Mouse (Mus musculus) R1 (cell line): ENCODE data around the gene Cdc5l.
A peak's percentile ranks its signal among the peaks of the same experiment; 100 is the strongest.

ENCODE experiments used
- DNase-seq: peaks from one replicate; pipeline ENCODE4 v3.0.0-alpha.2; 2018; ENCODE audit warnings: low read depth, low spot score

Cdc5l gene

DNA sequence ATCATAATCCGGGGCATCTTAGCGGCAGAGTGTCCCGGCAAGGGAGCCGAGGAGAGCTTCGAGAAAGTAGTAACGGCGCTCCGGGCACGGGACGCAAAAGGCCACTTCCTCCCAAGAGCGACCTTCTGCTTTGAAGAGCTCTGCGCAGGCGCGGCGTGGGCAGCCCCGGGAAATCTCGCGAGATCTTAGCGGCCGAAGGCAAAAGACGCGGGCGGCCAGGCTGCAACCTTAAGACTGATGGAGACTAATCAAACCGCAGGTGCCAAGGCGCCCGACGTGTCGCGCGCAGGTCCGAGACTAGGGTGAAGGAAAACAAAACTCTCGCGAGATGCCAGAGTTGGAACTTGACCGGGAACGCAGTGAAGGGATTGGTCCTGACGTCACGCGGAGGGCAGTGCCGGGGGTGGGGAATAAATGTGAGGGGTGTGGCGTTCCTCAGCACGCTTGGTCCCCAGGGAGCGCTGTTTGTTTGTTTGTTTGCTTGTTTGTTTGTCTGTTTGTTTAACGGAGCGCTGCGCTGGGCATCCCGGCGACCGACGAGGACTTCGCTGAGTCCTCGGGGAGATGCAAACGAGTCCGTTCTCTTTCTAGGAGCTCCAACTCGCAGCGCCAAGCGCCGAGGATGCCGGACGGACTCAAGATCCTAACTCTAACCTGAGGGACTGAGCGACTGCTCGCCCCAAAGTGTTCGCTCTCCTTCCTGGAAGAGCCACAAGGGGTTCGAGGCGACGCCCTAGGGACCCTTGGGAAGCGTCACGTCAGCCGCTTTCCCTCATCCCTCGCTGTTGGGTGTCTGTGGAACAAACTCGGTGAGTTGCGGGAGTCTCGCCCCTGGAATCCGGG, at the start of gene Cdc5l:
Cdc5l (minus strand) TSS at position 319 of the 843 bp plus-strand sequence.
- peak; percentile 100 for DNase-seq

DNA sequence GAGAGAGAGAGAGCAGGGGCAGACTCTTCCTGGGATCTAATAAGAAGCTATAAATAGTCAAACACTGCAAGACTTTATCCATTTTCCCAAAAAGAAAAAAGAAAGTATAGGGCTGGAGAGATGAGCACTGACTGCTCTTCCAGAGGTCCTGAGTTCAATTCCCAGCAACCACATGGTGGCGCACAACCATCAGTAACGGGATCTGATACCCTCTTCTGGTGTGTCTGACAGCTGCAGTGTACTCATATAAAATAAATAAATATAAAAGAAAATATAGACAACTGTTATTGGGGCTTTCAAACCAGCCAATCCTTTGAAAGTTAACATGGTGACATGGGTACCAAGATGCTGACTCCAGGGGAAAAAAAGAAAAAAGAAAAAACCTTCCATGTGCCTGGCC, 46.9 kb upstream of the Cdc5l start:
- peak; percentile 70 for DNase-seq

DNA sequence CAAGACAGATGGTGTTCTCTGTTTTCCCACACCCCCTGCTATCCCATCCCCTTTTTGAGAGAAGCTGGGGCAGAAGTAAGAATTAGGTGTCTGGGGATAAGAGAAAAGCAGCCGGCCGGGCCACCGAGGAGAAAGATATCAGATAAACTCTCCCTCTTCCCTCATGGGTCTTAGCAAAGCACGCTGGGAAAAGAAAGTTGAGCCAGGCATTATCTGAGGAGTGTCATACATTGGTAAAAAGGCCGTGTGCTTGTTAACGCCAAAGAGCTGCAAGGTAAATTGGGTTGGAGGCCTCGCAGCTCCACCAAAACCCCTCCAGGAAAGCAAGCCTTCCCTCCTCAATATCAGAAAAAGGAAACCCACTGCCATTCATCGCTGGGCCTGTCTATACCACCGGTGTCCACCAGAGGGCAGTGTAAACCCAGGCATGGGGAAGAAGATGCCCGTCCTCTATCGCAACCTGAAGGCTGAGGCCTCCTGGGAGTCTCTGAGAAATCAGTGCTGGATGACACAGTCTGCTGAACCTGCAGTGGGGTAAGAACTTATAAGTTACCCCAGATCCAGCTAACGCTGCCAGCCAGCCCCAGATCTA, 44.8 kb upstream of the Cdc5l start:
- DNase-seq = peak; percentile 87

DNA sequence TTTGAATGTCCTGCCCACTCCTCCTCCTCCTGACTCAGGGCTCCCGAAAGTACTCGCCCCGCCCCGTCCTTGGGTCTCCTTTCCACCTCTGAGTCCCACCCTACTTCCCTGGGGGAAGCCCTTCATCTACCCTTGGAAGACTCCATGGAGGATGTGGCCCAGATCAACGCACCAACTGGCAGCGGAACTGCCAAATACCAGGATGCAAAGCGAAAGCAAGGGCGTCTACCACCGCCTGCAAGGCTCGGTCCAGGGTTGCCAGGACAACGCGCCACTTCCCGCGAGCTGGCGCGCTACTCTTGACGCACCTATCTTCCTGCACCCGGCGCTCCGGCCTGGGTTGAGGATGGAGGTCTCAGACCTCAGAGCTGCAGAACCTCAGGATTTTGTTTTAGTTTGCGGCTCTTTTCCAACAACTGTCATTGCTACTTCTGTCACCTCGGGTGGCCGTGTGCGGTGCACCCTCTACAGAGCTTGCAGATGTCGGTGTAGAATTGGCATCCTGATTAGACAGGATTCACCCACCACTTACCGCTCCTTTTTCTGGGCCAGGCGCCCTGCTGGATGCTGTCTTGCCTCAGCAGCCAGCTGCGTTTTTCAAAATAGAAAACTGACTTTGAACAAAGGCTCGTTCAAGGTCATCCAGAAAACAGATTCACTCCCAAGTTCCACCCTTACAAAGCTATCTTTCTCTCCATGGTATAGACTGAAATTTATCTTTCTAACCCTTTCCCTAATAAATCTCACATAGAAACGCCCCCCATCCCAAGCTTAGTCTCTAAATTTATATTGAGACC, 41.3 kb upstream of the Cdc5l start, which contains the start of gene Spats1:
Spats1 (minus strand) TSS at position 747 of the 797 bp plus-strand sequence.
- DNase-seq = peak; percentile 99

DNA sequence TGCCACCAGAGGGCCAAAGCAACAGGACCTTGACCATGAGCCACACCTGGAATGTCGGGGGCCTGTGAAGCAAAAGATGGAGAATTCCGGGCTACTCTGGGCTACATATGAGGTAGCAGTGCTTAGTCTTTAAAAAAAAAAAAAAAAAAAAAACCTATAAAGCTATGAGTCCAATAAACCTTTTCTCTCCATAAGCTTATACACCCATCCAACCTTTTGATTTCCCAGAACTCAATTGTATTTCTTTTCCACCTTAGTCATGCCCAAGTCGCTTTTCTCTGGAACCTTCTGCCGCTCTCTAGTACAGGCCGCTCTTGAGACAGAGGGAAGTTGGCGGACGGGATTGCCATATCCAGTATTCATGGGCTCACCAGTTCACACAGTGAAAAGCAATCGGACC, 40.6 kb upstream of the Cdc5l start:
- DNase-seq = peak; percentile 35

DNA sequence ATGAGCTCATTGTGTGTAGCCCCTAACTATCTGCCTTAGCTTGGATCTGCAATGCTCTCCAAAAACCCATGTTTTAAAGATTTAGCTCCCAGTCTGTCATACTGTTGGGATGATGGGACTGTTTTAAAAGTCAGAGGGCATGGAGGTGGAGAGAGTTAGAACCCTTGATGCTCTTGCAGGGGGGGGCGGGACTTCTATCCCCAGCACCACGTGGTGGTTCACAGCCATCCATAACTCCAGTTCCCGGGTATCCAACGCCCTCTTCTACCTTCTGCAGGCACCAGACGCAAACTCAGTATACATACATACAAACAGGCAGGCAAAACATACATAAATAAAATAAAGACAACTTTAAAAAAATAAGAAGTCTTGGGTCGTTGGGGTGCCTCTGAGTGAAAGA, 40.1 kb upstream of the Cdc5l start:
- DNase-seq = peak; percentile 64

DNA sequence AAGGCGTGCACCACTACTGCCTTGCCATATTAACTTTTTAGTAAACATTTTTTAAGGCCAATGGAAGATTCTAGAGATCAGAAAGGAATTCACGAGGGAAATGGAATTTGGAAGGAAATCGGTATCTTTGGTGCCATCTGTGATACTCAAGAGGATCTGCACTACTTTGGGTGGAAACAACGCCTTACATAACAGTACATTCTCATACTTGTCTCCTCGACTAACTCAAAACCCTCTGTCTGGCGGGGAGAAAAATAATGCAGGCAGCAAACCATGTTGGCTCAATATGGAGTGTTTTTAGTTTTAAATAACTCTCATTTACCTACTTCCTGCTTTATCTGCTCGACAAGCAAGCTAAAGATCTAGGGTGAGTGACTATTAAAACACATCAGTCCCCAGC, 37.2 kb upstream of the Cdc5l start:
- DNase-seq = no peak

DNA sequence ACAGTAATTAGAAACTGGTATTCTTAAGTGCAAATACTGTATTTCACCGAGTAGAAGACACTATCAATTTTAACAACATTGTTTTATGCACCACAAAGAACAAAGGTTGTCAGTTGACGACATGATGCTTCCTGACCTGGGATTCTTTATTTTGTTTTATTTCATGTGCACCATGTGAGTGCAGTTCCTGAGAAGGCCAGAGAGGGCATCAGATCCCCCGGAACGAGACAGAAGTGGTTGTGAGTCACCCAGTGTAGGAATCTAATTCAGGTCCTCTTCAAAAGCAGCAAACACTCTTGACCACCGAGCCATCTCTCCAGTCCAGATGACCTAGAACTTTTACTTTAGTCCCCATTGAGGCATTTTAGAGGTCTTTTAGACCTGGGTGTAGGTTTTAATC, 34.8 kb upstream of the Cdc5l start:
- peak; percentile 78 for DNase-seq

DNA sequence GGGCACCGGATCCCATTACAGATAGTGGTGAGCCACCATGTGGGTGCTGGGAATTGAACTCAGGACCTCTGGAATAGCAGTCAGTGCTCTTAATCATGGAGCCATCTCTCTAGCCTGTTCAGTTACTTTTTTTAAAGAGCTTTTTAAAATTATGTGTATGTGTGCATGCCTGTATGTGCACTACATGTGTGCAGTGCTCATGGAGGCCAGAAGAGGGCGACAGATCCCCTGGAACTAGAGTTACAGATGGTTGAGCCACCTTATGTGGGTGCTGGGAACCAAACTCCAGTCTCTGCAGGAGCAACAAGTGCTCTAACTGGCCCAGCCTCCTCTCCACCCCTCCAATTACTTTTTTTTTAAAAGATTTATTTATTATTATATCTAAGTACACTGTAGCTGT, 33.2 kb upstream of the Cdc5l start:
- DNase-seq = peak; percentile 48

DNA sequence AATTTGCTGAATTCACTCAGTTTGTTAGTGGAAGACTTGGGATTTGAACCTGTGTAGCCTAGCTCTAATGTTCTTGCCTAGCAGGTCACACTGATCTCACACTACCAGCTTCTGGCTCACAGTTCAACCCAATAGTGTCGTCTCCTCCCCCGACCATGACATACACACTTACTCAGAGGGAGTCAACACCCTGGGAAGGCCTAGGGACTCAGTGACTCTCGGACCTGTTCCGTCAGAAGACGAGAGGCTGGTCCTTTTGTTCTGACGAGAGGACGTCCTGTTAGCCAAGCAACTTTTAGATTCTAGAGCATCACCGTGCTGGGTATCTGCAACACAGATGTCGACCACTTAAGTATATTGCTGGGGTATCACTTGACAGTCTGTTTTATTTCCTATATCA, 30.7 kb upstream of the Cdc5l start:
- DNase-seq = no peak

DNA sequence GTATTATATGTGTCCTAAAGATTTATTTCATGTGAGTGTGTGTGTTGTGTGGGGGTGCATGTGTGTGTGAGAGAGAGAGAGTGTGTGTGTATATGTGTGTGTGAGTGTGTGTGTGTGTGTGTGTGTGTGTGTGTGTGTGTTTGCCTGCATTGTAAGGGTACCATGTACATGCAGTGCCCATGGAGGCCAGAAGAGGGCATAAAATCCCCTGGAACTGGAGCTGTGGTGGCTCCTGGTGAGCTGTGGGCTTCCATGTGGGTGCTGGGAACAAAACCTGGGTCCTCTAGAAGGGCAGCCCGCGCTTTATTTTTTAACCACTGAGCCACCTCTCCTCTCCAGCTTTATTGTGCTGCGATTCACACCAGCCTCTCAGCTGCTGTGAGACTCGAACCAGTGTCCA, 29.0 kb upstream of the Cdc5l start:
- peak; percentile 71 for DNase-seq

DNA sequence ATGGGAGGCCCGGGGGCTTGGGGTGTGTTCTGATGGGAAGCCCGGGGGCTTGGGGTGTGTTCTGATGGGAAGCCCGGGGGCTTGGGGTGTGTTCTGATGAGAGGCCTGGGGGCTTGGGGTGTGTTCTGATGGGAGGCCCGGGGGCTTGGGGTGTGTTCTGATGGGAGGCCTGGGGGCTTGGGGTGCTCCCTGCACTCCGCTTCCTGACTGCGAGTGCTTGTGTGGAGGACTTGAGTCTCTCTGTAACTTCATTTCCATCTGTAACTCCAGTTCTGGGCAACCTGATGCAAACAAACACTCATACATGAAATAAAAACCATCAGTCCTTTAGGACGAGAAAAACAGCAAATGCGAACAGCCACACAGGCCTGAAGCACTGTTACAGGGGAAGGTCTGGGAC, 25.5 kb upstream of the Cdc5l start:
- peak; percentile 56 for DNase-seq

DNA sequence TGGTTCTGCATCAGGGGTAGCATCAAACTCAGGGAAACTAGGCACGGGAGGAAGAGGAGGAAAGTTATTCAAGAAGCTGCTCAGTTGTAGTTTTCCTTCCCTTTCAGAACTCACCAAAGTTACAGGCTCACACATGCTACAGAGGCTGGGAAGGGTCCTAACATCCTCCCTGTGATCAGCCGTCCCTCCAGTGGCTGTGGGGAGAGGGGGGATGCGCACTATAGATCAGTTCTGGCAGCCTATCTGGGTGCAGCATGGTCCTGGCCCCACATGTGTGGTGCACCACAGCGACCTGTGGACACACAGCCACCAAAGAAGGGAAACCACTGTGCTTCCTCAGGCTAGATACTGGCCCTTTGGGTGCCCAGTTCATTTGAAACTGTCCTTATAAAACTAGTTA, 25.0 kb upstream of the Cdc5l start:
- DNase-seq = peak; percentile 60

DNA sequence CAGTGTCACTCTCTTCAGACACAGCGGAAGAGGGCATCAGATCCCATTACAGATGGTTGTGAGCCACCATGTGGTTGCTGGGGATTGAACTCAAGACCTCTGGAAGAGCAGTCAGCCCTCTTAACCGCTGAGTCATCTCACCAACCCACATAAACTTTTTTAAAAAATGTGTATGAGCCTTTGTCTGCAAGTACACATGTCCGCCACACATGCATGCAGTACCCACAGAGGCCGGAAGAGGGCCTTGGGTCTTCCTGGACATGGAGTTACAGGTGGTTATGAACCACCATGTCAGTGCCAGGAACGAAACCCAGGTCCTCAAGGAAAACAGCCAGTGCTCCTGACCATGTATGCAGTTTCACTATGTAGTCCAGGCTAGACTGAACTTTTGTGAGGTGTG, 23.9 kb upstream of the Cdc5l start:
- DNase-seq = peak; percentile 95

DNA sequence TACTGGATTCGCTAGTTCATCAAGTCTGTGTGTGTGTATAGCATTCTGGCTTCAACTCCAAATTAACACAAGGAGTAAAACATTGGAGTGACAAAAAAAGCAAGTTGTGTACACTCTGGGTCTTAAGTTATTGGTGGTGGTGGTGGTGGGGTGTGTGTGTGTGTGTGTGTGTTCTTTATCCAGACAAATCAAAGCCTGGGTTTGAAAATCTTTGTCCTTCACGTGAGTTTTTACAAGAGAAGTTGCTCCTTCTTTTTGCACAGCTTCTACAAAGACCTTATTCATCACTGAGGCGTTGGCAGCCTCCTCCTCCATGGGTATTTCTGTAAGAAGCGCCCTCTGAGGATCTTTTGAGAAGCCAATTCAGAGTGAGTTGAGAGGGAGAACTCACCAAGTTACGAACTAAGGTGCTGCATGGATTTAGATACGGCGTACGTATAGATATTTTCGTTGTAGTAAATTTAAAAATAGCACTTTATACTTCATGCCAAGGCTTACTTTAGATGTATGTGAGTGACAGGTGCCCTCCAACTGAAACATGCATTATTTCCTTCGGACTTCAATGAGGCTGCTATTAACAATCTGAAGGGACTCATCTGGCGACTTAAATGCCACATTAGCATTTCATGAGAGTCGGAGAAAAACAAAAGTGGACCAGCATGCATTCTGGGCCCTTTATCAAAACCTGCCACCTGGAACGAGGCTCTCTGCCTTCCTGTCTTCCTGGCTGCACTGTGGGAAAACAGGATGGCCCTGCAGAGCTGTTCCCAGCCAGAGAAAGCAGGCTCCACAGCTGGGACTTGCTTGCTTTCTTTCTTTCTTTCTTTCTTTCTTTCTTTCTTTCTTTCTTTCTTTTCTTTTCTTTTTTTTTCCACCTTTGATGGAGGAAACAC, 23.0 kb upstream of the Cdc5l start:
- peak; percentile 91 for DNase-seq

DNA sequence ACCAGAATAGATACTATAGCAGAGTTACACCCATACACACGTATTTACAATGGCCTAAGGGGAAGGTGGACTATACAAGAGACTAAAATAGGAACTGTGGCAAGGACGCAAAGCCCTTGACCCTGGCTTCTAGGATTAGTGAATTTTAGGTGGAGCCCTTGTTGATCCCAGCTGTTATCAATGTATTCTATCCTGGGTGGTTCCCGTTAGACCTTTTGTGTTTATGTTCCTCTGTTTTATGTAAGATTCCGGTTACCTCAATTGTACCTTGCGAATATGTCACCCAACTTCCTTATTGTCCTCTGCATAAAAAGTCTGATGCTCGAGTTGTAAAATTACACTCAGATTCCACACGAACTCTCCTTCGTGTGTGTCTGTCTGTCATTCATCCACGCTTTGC, 22.2 kb upstream of the Cdc5l start:
- DNase-seq = peak; percentile 73

DNA sequence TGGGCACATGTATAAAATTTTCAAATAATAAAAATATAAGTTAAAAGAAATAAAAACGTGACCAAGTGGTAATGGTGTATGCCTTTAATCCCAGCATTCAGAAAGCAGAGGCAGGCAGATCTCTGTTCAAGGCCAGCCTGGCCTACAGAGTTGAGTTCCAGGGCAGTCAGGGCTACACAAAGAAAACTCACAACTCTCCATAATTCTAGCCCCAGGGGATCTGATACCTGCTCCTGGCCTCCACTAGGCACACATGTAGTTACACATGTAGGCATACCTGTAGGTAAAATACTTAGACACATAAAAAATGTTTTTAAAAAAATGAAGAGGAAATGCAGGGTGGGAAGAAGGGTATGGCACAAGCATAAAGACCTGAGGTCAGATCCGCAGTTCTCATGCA, 21.3 kb upstream of the Cdc5l start:
- DNase-seq = peak; percentile 48

DNA sequence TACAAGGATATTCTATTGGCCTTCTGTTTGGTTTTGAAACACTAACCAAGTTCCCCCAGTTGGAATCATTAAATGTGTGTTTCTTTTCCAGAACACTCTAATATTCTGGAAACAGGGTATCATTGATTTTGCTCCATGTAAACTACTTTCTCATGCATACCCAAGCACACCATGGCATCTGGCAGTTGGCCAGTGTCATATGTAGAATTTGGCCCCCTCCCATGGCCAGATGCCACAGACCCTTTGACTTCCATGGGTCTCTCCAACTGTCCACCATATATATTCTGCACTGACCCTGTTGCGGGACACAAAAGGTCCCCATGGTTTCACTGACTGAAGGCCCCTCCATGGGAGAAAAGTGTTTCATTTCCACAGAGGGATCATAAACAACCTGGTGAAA, 18.7 kb upstream of the Cdc5l start:
- DNase-seq = no peak

DNA sequence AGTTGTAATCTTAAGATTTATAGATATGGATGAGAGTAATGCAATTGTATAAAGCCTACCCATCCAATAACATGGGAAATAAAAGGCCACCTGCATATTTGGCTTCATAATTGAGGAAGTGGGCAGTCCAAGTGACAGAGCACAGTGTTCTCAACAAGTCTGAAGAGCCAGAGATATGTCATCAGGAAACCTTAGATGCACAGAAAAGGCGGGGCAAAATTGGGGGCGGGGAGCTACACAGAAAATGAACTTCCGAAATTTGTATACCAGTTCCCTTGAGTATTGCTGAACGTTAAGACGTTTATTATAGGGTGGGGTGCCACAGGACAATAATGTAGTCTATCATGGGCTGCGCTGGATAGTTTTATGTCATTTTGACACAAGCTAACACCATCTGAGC, 16.6 kb upstream of the Cdc5l start:
- DNase-seq = no peak

DNA sequence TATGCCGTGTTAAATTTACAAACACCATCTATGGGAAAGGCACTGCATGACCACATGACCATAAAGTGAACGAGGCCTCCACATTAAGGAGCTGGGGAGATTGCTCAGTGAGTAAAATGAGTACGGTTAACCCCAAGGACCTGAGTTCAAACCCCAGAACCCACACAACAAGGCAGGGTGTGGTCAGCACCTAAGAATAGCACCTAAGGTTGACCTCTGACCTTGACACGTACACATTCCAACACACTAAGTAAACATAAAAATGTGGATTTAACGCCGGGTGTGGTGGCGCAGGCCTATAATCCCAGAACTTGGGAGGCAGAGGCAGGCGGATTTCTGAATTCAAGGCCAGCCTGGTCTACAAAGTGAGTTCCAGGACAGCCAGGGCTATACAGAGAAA, 16.0 kb upstream of the Cdc5l start:
- peak; percentile 79 for DNase-seq

DNA sequence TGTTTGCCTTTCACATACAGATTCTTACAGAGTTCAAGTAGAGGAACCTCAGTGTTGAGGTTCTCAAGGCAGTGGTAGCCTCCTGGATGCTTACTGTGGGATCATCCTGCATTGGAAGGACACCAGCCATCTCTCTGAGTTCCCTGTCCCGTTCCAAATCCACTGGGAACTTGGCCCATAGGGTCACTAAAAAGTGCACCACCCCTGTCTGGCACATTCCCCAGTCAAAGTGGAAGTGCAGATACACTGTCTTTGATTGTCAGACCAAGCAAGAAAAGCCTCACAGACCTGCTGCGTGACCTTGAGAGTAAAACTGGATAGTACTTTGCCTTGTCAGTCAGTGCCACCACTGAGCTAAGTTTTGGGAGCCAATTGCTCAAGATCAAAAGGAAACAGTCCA, 13.5 kb upstream of the Cdc5l start:
- peak; percentile 35 for DNase-seq
